ENCODE assay signal across 21 mouse cellular contexts in genomic region chr16:39957686-39958085, GRCm38 (mm10). TPM values are rescaled to one million over a fixed set of nuclear protein-coding genes. Genes with fewer than 3 reads are reported as not detected.
"Had no signal": no experiment of that assay in that cellular context is flagged by ENCODE, and none has a peak within 500 bp of the region (broad histone marks: within the 10 kb centered on the region; RNA-seq: fewer than 3 reads in every experiment).

No protein-coding gene starts in this region.

- H3K27me3 ChIP-seq: liver, embryonic 15.5 days; lung, embryonic 15.5 days; midbrain, embryonic 12.5 days; neural tube, embryonic 13.5 days; neural tube, embryonic 15.5 days had no signal

- H3K27ac ChIP-seq: liver, embryonic 15.5 days; lung, embryonic 15.5 days; midbrain, embryonic 10.5 days; midbrain, embryonic 12.5 days; neural tube, embryonic 13.5 days; neural tube, embryonic 15.5 days had no signal

- H3K4me2 ChIP-seq: liver, embryonic 15.5 days; lung, embryonic 15.5 days; midbrain, embryonic 12.5 days; neural tube, embryonic 13.5 days; neural tube, embryonic 15.5 days had no signal

- ATAC-seq: liver, postnatal 0 days; lung, postnatal 0 days; midbrain, embryonic 16.5 days had no signal

- H3K4me3 ChIP-seq: liver, embryonic 15.5 days; lung, embryonic 15.5 days; midbrain, embryonic 10.5 days; midbrain, embryonic 12.5 days; myocyte; neural tube, embryonic 13.5 days; neural tube, embryonic 15.5 days had no signal

- H3K9me3 ChIP-seq: liver, embryonic 15.5 days; lung, embryonic 15.5 days; midbrain, embryonic 10.5 days; midbrain, embryonic 12.5 days; neural tube, embryonic 13.5 days; neural tube, embryonic 15.5 days had no signal

- DNase-seq: liver, postnatal 0 days; lung, adult 2 months; lung, postnatal 14 days; lung, postnatal 36 days; midbrain, embryonic 14.5 days; retina, postnatal 1 day; right cerebral cortex, adult 18-20 months; right cerebral cortex, postnatal 25 days; right cerebral cortex, postnatal 4 days; thymus, adult 18-20 months; thymus, postnatal 14 days; thymus, postnatal 36 days had no signal

- H3K36me3 ChIP-seq: liver, embryonic 15.5 days; lung, embryonic 15.5 days; midbrain, embryonic 10.5 days; midbrain, embryonic 12.5 days; neural tube, embryonic 13.5 days; neural tube, embryonic 15.5 days had no signal

- H3K4me1 ChIP-seq: liver, embryonic 15.5 days; lung, embryonic 15.5 days; midbrain, embryonic 10.5 days; midbrain, embryonic 12.5 days; neural tube, embryonic 13.5 days; neural tube, embryonic 15.5 days had no signal

- H3K9ac ChIP-seq: liver, embryonic 15.5 days; liver, postnatal 0 days; lung, embryonic 15.5 days; midbrain, embryonic 12.5 days; neural tube, embryonic 13.5 days; neural tube, embryonic 15.5 days had no signal

RNA-seq across cellular contexts. Expression of gene Lsamp, which starts 26.5 kb away (rescaled TPM):
- polyA plus RNA-seq: myocyte had no signal
